Mouse (Mus musculus): ENCODE data around the gene Acsl5. TPM values are rescaled to one million over a fixed set of nuclear protein-coding genes. Genes with fewer than 3 reads are reported as not detected.

Acsl5 gene
- 154 and 157 TPM in 2 replicates for polyA plus RNA-seq (2015; fragmentation: Nextera tagmentation; extraction: Ambion mirVana)

DNA sequence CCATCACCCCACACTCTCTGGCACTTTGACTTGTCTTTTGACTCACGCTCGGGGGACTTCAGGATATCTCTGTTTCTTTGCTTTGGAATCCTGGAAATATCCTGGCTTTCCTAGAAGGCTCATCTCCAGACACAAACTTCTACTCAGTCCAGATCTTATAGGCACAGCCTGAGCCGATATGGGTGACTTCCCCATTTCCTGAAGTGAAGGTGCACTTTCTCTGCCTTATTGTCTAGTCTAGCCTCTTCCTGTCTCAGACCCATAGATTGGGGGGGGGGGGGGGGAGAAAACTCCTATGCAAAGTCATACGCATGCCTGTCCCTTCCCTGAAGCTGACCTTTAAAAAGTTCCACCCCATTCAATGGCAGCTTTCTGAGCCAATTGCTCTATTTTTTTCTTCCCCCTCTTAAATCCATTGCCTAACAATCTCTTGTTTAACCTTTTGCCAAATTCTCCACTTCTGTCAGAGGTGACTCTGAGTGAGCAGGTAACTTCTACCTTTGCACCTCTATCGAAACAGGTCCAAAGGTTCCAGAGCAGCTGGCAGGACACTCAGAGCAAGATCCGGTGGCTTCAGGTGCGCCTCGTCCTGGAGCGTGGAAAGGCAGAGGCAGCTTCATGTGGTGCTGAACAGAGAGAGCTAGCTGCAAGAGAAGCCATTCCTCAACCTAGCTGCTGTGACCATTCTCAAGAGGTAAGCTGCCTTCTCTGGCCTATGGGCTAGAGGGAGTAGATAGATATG is at the start of gene Acsl5:
Acsl5 (plus strand) TSS at position 556 of the 742 bp plus-strand sequence.
- 70% methylated on average over 9 of the region's 9 CpGs for WGBS (ENCODE audit: insufficient replicate concordance)
- H3K4me3 ChIP-seq (replicated peaks) = peak within 1 kb of the TSS; percentile 77
- H3K27me3 ChIP-seq = no peaks in the 10 kb centered on the region
- peak within 1 kb of the TSS; percentile 88; the same call in 1 of the 2 replicates for H3K4me2 ChIP-seq
- no peak within 1 kb of the TSS for H3K9ac ChIP-seq
- no peak for ATAC-seq (ENCODE audit: insufficient read depth)
- H3K4me1 ChIP-seq (replicated peaks) = peaks cover 60% of the 10 kb centered on the region
- H3K36me3 ChIP-seq (replicated peaks) = 0 out of 2 replicates have a peak, but pooled peaks cover 2% of the 10 kb centered on the region
- H3K27ac ChIP-seq (replicated peaks) = peak within 1 kb of the TSS; percentile 58
- H3K9me3 ChIP-seq (replicated peaks) = no peaks in the 10 kb centered on the region

- H3K36me3 ChIP-seq (replicated peaks) = no peaks in the 10 kb centered on the region
- peak; percentile 65 for ATAC-seq (ENCODE audit: insufficient read depth)
- 0 out of 2 replicates have a peak overlapping the region, but pooled peaks have one; percentile 33 for H3K27ac ChIP-seq (replicated peaks)
- peaks cover 14% of the 10 kb centered on the region for H3K27me3 ChIP-seq
- no peaks in the 10 kb centered on the region for H3K9me3 ChIP-seq (replicated peaks)
- no peak overlapping the region for H3K9ac ChIP-seq
- H3K4me3 ChIP-seq (replicated peaks) = peak overlapping the region; percentile 17; the same call in 1 of the 2 replicates
- H3K4me2 ChIP-seq = peak overlapping the region; percentile 53
- peaks cover 12% of the 10 kb centered on the region for H3K4me1 ChIP-seq (replicated peaks)
- WGBS (ENCODE audit: insufficient replicate concordance) = 30% methylated on average over 8 of the region's 8 CpGs
Measured at GRCm38 (mm10) chr19:55206482-55207138, 45.1 kb upstream of the Acsl5 start.

GRCm38 (mm10) chr19:55207205-55207604 is 44.5 kb upstream of the Acsl5 start:
- peak overlapping the region; percentile 33 for H3K27ac ChIP-seq (replicated peaks)
- 17% methylated on average over 6 of the region's 6 CpGs for WGBS (ENCODE audit: insufficient replicate concordance)
- no peaks in the 10 kb centered on the region for H3K9me3 ChIP-seq (replicated peaks)
- H3K4me3 ChIP-seq (replicated peaks) = peak overlapping the region; percentile 17
- peaks cover 10% of the 10 kb centered on the region; the same call in 1 of the 2 replicates for H3K27me3 ChIP-seq
- no peak overlapping the region for H3K9ac ChIP-seq
- no peaks in the 10 kb centered on the region for H3K36me3 ChIP-seq (replicated peaks)
- peaks cover 12% of the 10 kb centered on the region for H3K4me1 ChIP-seq (replicated peaks)
- H3K4me2 ChIP-seq = peak overlapping the region; percentile 53
- ATAC-seq (ENCODE audit: insufficient read depth) = peak; percentile 88

DNA sequence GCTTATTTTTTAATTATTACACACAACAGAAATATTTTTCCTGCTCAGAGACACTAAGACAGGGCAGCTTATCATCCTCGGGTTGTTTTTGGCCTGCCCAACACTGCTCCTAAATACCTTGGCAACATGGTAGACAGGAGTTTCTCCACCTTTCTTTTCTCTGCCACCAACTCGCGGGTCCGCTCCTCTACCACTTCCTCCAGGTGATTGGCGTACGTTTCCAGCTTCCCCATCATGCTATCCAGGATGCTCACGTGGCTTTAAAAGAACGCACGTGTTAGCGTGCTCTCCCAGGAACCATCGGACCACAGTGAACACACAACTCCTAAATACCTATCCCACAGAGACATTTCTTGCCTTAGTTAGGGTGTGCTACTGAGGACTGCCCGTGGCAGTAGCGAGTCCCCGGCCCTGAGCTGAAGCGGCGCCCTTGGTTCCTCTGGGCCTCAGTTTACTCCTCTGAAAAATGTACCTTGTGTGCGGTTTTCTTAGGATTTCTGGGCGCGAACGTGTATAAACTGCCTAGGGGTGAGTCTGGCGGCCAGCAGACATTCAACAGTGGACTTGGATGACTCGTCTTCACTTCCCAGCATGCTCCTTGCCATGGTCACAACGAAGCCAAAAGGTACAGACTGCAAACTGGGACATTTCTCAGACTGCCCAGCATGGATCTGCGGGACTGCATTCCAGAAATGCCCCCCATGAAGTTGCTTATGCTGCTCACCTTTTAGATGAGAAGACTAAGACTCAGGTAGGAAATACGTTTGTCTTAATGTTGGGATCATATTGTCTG is 43.8 kb upstream of the Acsl5 start:
- WGBS (ENCODE audit: insufficient replicate concordance) = 51% methylated on average over 25 of the region's 25 CpGs
- H3K4me2 ChIP-seq = peak overlapping the region; percentile 53
- H3K36me3 ChIP-seq (replicated peaks) = no peaks in the 10 kb centered on the region
- H3K27me3 ChIP-seq = peaks cover 10% of the 10 kb centered on the region; the same call in 1 of the 2 replicates
- peaks cover 12% of the 10 kb centered on the region for H3K4me1 ChIP-seq (replicated peaks)
- H3K9ac ChIP-seq = no peak overlapping the region
- peak overlapping the region; percentile 17 for H3K4me3 ChIP-seq (replicated peaks)
- H3K27ac ChIP-seq (replicated peaks) = peak overlapping the region; percentile 29
- ATAC-seq (ENCODE audit: insufficient read depth) = no peak; the same call in 1 of the 2 replicates
- no peaks in the 10 kb centered on the region for H3K9me3 ChIP-seq (replicated peaks)

DNA sequence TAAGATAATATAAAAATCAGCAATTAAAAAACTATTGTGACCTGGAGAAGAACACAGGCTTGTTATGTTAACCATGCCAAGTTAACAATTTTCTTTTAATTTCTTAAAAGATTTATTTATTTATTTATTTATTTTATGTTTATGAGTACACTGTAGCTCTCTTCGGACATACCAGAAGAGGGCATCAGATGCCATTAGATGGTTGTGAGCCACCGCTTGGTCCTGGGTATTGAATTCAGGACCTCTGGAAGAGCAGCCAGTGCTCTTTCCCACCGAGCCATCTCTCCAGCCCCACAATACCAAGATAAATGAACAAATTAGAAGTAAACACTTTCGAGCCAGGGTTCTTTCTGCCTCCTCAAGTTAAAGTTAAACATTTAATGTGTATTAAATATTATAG is 43.1 kb upstream of the Acsl5 start:
- Histone ChIP-seq H3K9me3 (replicated peaks) (no peaks in the 10 kb centered on the region), H3K4me2 (no peak overlapping the region), H3K4me3 (replicated peaks) (no peak overlapping the region), H3K9ac (no peak overlapping the region), H3K27ac (replicated peaks) (no peak overlapping the region), H3K4me1 (replicated peaks) (peaks cover 12% of the 10 kb centered on the region), H3K27me3 (peaks cover 10% of the 10 kb centered on the region; the same call in 1 of the 2 replicates), H3K36me3 (replicated peaks) (no peaks in the 10 kb centered on the region)
- 57% methylated on average over 4 of the region's 4 CpGs for WGBS (ENCODE audit: insufficient replicate concordance)
- no peak for ATAC-seq (ENCODE audit: insufficient read depth)

DNA sequence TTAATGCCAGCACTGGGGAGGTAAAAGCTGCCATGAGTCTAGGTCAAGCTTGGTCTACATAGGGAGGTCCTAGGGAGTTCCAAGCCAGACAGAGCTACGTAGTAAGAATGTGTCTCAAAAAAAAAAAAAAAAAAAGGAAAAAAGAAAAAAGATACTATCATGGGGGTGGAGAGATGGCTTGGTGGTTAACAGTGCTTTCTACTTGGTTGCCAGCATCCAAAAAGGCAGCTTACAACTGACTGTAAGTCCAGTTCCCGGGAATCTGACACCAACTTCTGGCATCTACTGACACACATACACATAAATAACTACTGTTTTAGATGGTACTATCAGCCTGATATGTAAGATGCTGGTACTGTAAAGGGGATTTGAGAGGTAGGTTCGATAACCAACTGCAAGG is 42.7 kb upstream of the Acsl5 start:
- Histone ChIP-seq H3K27me3 (peaks cover 10% of the 10 kb centered on the region; the same call in 1 of the 2 replicates), H3K27ac (replicated peaks) (no peak overlapping the region), H3K4me3 (replicated peaks) (no peak overlapping the region), H3K4me2 (no peak overlapping the region), H3K4me1 (replicated peaks) (peaks cover 12% of the 10 kb centered on the region), H3K9ac (no peak overlapping the region), H3K36me3 (replicated peaks) (no peaks in the 10 kb centered on the region), H3K9me3 (replicated peaks) (no peaks in the 10 kb centered on the region)
- 73% methylated on average over 3 of the region's 3 CpGs for WGBS (ENCODE audit: insufficient replicate concordance)
- ATAC-seq (ENCODE audit: insufficient read depth) = no peak

DNA sequence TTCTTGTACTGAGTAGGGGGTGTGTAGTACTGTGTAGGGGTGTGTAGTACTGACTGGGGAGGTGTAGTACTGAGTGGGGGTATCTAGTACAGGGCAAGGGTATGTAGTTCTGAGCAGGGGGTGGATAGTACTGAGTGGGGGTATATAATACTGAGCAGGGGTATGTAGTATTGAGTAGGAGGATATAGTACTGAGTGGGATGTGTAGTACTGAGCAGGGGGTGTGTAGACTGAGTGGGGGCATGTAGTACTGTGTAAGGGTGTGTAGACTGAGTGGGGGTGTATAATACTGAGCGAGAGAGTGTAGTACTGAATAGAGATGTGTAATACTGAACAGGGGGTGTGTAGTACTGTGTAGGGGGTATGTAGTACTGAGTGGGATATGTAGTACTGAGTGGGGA is 40.0 kb upstream of the Acsl5 start:
- H3K4me3 ChIP-seq (replicated peaks) = no peak overlapping the region
- ATAC-seq (ENCODE audit: insufficient read depth) = no peak

DNA sequence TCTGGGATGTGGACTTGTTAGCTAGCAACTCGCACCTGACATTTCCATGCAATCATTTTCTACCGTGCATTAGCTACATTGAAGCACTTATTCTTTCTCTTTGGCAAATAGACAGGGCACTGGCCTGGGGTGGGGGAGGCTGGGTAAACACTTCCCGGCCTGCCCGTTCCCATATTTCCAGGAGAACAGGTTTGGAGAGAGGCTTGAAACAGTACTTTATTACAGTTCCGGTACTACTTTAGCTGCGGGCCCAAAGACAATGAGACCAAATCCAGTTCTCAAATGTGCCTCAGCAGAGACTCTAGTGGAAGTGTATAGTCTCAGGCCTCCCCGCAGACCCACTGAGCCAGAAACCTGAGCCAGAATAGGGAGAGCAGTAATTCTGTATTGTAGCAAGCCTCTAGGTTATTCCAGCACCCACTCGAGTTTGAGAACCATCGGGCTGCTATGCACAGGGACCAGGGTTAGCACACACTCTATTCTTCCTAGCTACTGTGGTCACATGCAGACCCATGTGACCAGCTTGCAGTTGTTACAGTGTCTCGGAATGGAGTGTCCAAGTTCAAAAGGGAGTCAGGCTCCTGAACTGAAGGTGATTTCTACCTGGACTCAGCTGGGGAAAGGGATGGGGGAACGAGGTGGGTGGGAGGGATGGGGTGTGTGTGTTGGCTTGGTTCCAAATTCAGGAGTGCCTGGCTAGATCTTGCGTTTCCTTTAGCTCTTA is 38.0 kb upstream of the Acsl5 start:
- Histone ChIP-seq H3K27me3 (no peaks in the 10 kb centered on the region), H3K36me3 (replicated peaks) (no peaks in the 10 kb centered on the region), H3K4me1 (replicated peaks) (peaks cover 19% of the 10 kb centered on the region), H3K9ac (no peak overlapping the region), H3K9me3 (replicated peaks) (no peaks in the 10 kb centered on the region), H3K4me2 (no peak overlapping the region), H3K4me3 (replicated peaks) (no peak overlapping the region), H3K27ac (replicated peaks) (no peak overlapping the region)
- no peak for ATAC-seq (ENCODE audit: insufficient read depth)
- 67% methylated on average over 12 of the region's 12 CpGs for WGBS (ENCODE audit: insufficient replicate concordance)

More for the DNA sequence above, 40.0 kb upstream of the Acsl5 start:
- Histone ChIP-seq H3K4me1 (replicated peaks) (peaks cover 12% of the 10 kb centered on the region), H3K4me2 (no peak overlapping the region), H3K27me3 (no peaks in the 10 kb centered on the region), H3K27ac (replicated peaks) (no peak overlapping the region), H3K9ac (no peak overlapping the region), H3K9me3 (replicated peaks) (no peaks in the 10 kb centered on the region), H3K36me3 (replicated peaks) (no peaks in the 10 kb centered on the region)
- WGBS (ENCODE audit: insufficient replicate concordance) = 65% methylated on average over 1 of the region's 1 CpGs

DNA sequence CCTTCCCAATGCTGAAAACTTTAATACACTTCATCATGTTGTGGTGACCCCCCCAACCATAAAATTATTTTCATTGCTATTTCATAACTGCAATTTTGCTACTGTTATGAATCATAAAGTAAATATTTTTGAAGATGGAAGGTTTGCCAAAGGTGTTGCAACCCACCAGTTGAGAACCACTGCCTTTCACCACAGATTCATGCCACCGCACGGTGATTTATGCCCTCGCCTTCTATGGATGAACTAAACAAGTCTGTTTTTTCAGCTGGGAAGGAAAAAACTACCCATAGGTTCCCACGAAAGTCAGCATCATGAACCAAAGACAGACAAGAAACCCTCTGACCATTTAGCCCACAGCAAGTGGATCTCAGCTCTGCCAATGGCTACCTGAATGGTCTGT is 34.9 kb upstream of the Acsl5 start:
- Histone ChIP-seq H3K27ac (replicated peaks) (no peak overlapping the region), H3K4me1 (replicated peaks) (peaks cover 44% of the 10 kb centered on the region), H3K9me3 (replicated peaks) (no peaks in the 10 kb centered on the region), H3K27me3 (no peaks in the 10 kb centered on the region), H3K9ac (no peak overlapping the region), H3K36me3 (replicated peaks) (no peaks in the 10 kb centered on the region), H3K4me3 (replicated peaks) (no peak overlapping the region), H3K4me2 (no peak overlapping the region)
- WGBS (ENCODE audit: insufficient replicate concordance) = 75% methylated on average over 4 of the region's 4 CpGs
- ATAC-seq (ENCODE audit: insufficient read depth) = no peak

GRCm38 (mm10) chr19:55217365-55217764 is 34.4 kb upstream of the Acsl5 start:
- H3K27me3 ChIP-seq = no peaks in the 10 kb centered on the region
- no peaks in the 10 kb centered on the region for H3K9me3 ChIP-seq (replicated peaks)
- peak overlapping the region; percentile 96; the same call in 1 of the 2 replicates for H3K27ac ChIP-seq (replicated peaks)
- no peaks in the 10 kb centered on the region for H3K36me3 ChIP-seq (replicated peaks)
- ATAC-seq (ENCODE audit: insufficient read depth) = no peak
- H3K4me1 ChIP-seq (replicated peaks) = peaks cover 44% of the 10 kb centered on the region
- no peak overlapping the region for H3K4me3 ChIP-seq (replicated peaks)
- 80% methylated on average over 9 of the region's 9 CpGs for WGBS (ENCODE audit: insufficient replicate concordance)
- peak overlapping the region; percentile 91 for H3K4me2 ChIP-seq
- no peak overlapping the region for H3K9ac ChIP-seq
